Mouse (Mus musculus): Measurements from ENCODE around the gene Ppl.

The Ppl gene

DNA sequence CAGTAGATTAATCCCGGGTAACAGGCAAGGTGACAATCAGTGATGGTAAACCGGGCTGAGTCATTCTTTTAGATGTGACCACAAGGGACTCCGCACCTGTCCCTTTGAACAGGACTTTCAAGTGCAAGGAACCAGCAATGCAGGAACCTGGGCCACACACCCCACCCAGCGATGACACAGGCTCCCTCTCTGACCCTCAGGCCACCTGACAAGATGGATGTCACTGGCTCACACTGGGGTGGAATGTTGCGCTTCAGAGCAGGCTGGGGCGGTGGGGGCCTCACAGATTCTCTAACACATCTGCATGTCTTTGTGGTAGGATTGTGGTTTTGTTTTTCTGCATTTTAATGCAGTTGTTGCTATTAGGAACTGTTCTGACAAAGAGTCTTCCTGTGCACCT, 8.7 kb downstream of the Ppl start:
- no peak for DNase-seq (ENCODE audit: low read depth)

GRCm38 (mm10) chr16:5119845-5120244, 12.4 kb downstream of the Ppl start:
- no peak for DNase-seq (ENCODE audit: low read depth)

DNA sequence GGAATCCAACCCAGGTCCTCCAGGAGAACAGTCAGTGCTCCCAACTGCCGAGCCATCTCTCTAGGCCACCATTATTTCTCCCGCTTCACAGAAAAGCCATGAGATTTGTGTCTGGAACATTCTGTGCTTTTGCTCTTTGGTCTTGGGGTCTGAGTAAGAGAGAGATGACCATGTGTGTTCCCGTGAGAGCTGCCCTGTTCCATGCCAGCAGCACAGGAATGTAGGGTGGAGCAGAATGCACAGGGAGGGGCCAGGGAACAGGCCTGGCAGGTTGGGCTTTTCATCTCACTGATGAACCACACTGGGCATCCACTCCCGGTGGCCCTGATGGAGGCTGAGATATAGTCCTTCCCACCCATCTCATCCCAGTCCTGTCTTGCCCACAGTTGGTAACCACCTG, 12.8 kb downstream of the Ppl start:
- DNase-seq (ENCODE audit: low read depth): no peak

DNA sequence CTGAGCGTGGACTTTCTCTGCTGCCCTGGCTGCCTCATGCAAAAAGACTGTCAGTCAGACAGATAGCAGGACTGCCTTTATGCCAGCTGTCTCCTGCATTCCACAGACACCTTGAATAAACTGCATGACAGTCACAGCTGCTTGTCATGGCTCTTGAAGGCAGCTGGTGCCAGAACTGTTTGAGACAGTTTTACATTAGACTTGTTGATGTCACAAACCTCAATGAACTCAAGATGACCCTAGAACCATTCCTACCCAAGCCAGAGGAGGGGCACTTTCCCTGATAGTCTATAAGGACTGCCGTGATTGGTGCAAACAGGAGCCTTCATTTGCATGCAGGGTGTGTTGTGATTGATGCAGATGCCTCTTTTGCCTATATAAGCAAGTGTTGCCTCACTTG, 18.6 kb downstream of the Ppl start:
- no peak for DNase-seq (ENCODE audit: low read depth)

DNA sequence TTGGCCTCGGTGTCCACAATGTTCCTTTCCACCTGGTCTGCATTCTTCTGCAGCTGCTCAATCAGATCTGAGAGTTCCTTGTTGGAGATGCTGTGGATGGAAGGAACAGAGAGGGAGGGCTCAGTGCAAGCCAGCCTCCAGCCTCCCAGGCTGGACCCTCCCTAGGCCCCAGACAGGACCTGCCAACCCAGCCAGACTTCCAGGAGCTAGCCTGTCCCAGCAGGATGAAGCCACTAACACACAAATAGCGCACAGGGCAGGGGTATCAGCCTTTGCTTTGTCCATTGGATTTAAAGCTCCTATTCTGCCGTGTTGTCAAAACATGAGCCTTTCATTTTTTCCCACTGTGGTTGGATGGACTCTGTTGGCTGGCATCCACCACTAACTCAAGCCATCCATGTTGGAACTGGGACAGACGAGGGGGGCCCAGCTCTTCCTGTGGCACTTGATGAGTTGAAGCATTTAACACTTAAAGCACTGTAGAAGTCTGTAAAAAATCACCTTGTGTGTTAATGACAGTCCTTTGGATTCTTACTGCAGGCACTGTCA, 19.1 kb downstream of the Ppl start:
- DNase-seq (ENCODE audit: low read depth): no peak

- no peak for DNase-seq (ENCODE audit: low read depth)
These were observed 21.2 kb downstream of the Ppl start for GRCm38 (mm10) chr16:5111021-5111420.

DNA sequence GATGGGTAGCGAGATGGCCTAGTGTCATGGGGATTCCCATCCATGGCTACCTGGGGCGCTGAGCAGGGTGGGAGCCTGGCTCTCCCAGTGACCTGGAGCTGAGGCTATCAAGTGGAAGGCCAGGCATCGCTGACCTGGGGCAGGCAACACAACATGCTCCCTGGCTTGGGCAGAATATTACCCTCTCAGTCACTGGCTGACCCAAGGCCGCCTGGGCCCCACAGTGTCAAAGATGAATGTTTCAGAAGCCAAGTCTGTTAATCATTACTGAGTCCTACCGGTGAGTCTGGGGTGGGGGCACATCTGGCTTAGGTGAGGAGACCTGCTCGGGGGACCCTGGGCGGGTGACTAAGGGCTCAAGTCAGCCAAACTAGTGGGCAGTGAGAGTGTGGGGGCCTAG, 22.3 kb downstream of the Ppl start:
- DNase-seq (ENCODE audit: low read depth): no peak

DNA sequence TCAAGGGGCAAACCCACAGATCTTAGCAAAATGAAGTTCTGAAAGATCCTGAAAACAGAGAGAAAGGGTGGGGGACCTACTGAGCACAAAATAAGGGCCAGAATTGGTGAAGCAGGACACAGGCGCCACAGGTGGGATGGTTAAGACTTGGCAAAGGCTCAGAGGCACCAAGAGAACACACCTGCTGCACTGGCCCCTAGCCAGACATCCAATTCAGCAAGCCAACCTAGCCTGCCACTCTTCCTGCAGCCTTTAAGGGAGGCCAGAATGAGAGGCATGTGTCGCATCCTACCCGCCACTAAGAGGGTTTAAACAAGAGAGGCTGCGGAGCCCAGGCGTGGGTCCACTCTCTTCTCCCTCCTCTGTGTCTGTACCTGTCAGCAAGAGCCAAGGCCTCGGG, 31.2 kb downstream of the Ppl start:
- DNase-seq (ENCODE audit: low read depth): no peak

DNA sequence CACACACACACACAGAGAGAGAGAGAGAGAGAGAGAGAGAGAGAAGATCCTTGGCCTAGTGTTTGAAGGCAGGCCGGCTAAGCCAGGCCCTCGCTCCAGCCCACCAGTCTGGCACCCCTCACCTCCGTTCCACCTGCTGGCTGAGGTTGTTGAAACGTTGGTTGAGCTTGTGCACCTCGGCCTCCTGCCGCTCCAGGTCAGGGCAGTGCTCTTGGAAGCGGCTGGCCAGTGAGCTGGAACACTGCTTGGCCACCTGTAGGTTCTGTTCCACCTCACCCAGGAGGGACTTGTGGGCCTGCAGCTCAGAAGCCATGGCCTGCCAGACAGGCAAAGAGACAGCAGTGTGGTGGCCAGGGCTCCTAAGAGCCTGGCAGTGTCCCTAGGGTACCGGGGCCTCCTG, 35.7 kb downstream of the Ppl start:
- no peak for DNase-seq (ENCODE audit: low read depth)

DNA sequence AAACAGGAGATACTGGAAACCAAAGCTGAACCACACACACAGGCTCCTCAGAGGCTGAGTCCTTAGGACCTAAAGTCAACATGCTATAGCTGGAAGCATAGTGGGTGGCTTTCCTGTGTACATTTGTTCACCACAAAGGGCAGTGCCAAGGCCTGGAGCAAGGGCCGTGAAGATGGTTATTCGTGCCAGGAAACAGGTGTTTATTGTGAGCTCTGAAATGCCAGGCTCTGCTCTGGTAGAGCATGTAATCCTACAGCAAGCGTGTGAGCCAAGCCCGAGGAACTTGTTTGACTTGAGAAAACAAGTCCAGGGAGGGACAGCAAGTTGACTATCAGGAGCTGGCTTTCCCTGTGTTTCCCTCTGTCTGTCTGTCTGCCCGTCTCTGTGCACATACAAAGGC, 38.9 kb downstream of the Ppl start:
- DNase-seq (ENCODE audit: low read depth): no peak

GRCm38 (mm10) chr16:5089021-5089420, 43.2 kb downstream of the Ppl start:
- no peak for DNase-seq (ENCODE audit: low read depth)

GRCm38 (mm10) chr16:5086179-5086578, 46.0 kb downstream of the Ppl start:
- DNase-seq (ENCODE audit: low read depth): no peak

- DNase-seq (ENCODE audit: low read depth): no peak
These were observed 47.0 kb downstream of the Ppl start for GRCm38 (mm10) chr16:5085196-5085595.

DNA sequence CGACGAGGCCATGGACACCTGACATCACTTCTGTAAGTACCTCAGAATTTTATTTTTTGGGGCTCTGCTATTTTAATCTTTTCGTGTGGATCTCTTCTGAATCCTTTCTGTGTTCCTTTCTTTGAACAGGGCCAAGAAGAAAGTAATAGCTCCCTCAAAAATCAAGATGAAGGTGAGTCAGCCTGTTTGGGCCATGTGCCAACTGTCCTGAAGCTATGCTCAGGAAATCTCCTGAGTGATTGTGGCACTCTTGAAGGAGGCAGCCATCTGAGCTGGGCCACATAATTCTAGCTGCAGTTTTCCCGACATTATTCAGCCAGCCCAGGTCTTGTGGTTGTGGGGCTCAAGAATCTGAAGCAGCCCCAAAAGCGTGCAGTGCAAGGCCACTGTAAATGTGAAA, 57.9 kb downstream of the Ppl start:
- no peak for DNase-seq (ENCODE audit: low read depth)

DNA sequence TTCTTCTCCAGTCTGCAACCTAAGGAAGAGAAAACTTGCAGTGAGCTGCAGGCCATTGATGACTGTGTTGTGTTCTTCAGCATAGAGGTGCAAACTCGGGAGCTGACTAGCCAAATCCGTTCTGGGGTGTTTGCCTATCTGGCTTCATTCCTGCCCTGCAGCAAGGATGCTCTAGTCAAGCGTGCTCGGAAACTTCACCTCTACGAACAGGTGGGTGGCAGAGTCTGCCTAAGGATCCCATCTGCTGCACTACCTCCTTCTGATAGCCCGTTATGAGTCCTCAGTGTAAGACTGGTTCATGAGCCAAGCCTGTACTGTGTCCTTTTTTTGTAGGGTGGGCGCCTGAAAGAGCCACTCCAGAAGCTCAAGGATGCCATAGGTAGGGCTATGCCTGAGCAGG, 60.2 kb downstream of the Ppl start:
- DNase-seq (ENCODE audit: low read depth): no peak

- DNase-seq (ENCODE audit: low read depth): no peak
These were observed 61.9 kb downstream of the Ppl start for GRCm38 (mm10) chr16:5070321-5070720.

GRCm38 (mm10) chr16:5063472-5063871, 68.7 kb downstream of the Ppl start:
- DNase-seq (ENCODE audit: low read depth): no peak

GRCm38 (mm10) chr16:5058114-5058513, 74.1 kb downstream of the Ppl start:
- DNase-seq (ENCODE audit: low read depth): no peak

- peak; percentile 52 for DNase-seq (ENCODE audit: low read depth)
These were observed 81.7 kb downstream of the Ppl start for GRCm38 (mm10) chr16:5050251-5051110.

DNA sequence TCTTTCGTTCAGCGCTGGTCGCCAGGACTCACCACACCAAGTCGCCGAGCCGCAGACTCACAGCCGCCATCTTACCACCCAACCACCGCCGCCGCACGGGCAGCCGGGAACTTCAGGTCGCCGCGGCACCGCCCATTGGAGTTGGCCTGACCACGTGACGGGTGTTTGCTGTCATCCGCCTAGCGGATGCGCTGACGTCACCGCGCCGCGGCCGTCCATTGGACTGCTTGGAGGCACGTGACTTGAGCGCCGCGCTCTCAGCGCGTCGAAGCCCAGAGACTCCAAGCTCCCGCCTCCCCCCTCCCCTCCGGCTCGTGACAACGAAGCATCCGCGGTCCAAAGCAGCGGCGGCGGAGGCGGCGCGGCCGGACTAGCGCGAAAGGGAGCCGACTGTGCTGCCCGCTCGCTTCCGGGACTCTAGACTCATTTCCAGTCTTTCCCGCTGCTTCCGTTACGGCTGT, 82.4 kb downstream of the Ppl start, which contains the start of the genes Glyr1 and Ubn1:
TSS of gene Glyr1 (minus strand) at position 90 of the 461 bp plus-strand sequence.
TSS of gene Ubn1 (plus strand) at position 284 of the 461 bp plus-strand sequence.
- peak; percentile 98 for DNase-seq (ENCODE audit: low read depth)

- peak; percentile 14 for DNase-seq (ENCODE audit: low read depth)
These were observed 82.9 kb downstream of the Ppl start for GRCm38 (mm10) chr16:5049182-5049773.

- no peak for DNase-seq (ENCODE audit: low read depth)
These were observed 86.9 kb downstream of the Ppl start for GRCm38 (mm10) chr16:5045322-5045721.

- no peak for DNase-seq (ENCODE audit: low read depth)
These were observed 95.5 kb downstream of the Ppl start for GRCm38 (mm10) chr16:5036649-5037234.
